Mouse (Mus musculus) MEL (cell line): ENCODE data around the gene Gm17455. TPM values are rescaled to one million over a fixed set of nuclear protein-coding genes. Genes with fewer than 3 reads are reported as not detected.

ENCODE experiments used
- DNase-seq: peaks from one replicate; pipeline ENCODE4 v3.0.0; 2011; ENCODE audit warnings: low read depth, low spot score
- H3K27ac ChIP-seq: 2 replicates; pipeline ENCODE4 v1.5.1; 2012; ENCODE audit warnings: low read depth, mild to moderate bottlenecking, control low read depth, low read length, moderate library complexity; ENCODE audit not compliant: control insufficient read depth
- H3K27me3 ChIP-seq, 2 experiments: fragments of 150-350 bp in 1 of 2; sonication (generic) in 1 of 2; 2 replicates each; pipeline ENCODE4 v1.6.1; 2012; ENCODE audit warnings: low read length in 2 of 2, mild to moderate bottlenecking in 2 of 2, improper control_type of control experiment in 1 of 2, moderate library complexity in 1 of 2; ENCODE audit not compliant: insufficient read depth in 2 of 2, control insufficient read depth in 1 of 2
- H3K36me3 ChIP-seq, 2 experiments: 2 replicates each; pipeline ENCODE4 v1.6.1; 2012 to 2014; ENCODE audit warnings: low read length in 2 of 2, improper control_type of control experiment in 1 of 2, inconsistent platforms in 1 of 2, mild to moderate bottlenecking in 1 of 2; ENCODE audit not compliant: insufficient read depth in 2 of 2, control insufficient read depth in 1 of 2
- H3K4me1 ChIP-seq, 2 experiments: fragments of 150-350 bp in 1 of 2; sonication (generic) in 1 of 2; 2 replicates each; pipeline ENCODE4 v1.6.1; 2012; ENCODE audit warnings: low read length in 2 of 2, improper control_type of control experiment in 1 of 2, mild to moderate bottlenecking in 1 of 2; ENCODE audit not compliant: insufficient read depth in 2 of 2, control insufficient read depth in 1 of 2
- H3K4me3 ChIP-seq, 2 experiments: fragments of 150-350 bp in 1 of 2; sonication (generic) in 1 of 2; 2 replicates each; pipeline ENCODE4 v1.5.1; 2012; ENCODE audit warnings: low read depth in 2 of 2, low read length in 2 of 2, mild to moderate bottlenecking in 2 of 2, moderate library complexity in 2 of 2, control low read depth in 1 of 2, improper control_type of control experiment in 1 of 2; ENCODE audit not compliant: control insufficient read depth in 1 of 2, insufficient read depth in 1 of 2
- H3K79me2 ChIP-seq: 2 replicates; pipeline ENCODE4 v1.6.1; 2012; ENCODE audit warnings: mild to moderate bottlenecking, low read length, moderate library complexity; ENCODE audit not compliant: control insufficient read depth, poor library complexity, insufficient read depth
- H3K9ac ChIP-seq: 2 replicates; pipeline ENCODE4 v1.6.1; 2012; ENCODE audit warnings: low read depth, mild to moderate bottlenecking, control low read depth, low read length, moderate library complexity; ENCODE audit not compliant: control insufficient read depth, poor library complexity, severe bottlenecking
- H3K9me3 ChIP-seq: fragments of 150-350 bp; sonication (generic); replicated peaks from 2 replicates; pipeline ENCODE4 v1.6.1; 2012; ENCODE audit warnings: mild to moderate bottlenecking, low read length, improper control_type of control experiment, moderate library complexity; ENCODE audit not compliant: insufficient read depth
- CHD2 ChIP-seq: IDR thresholded peaks from 2 replicates; pipeline ENCODE4 v1.6.1; 2011; ENCODE audit warnings: low read length, improper control_type of control experiment
- CTCF ChIP-seq, 3 experiments: IDR thresholded peaks in 2 of 3; conservative IDR thresholded peaks in 1 of 3; 2 replicates each; pipeline ENCODE4 v1.5.1; 2011 to 2012; ENCODE audit warnings: low read length in 3 of 3, low read depth in 2 of 3, mild to moderate bottlenecking in 2 of 3, improper control_type of control experiment in 1 of 3, inconsistent platforms in 1 of 3, mixed read lengths in 1 of 3, moderate library complexity in 1 of 3; ENCODE audit not compliant: control insufficient read depth in 1 of 3, insufficient read depth in 1 of 3, poor library complexity in 1 of 3, severe bottlenecking in 1 of 3
- EP300 ChIP-seq, 2 experiments: IDR thresholded peaks; 2 replicates each; pipeline ENCODE4 v1.6.1; 2011; ENCODE audit warnings: improper control_type of control experiment in 2 of 2, low read length in 2 of 2, low read depth in 1 of 2, mild to moderate bottlenecking in 1 of 2
- GABPA ChIP-seq: IDR thresholded peaks from 2 replicates; pipeline ENCODE4 v1.6.1; 2012; ENCODE audit warnings: low read depth, mild to moderate bottlenecking, inconsistent platforms, low read length, improper control_type of control experiment, moderate library complexity
- GATA1 ChIP-seq: IDR thresholded peaks from 2 replicates; pipeline ENCODE4 v1.6.1; 2011; ENCODE audit warnings: low read depth, low read length, improper control_type of control experiment
- HCFC1 ChIP-seq: IDR thresholded peaks from 2 replicates; pipeline ENCODE4 v1.6.1; 2012; ENCODE audit warnings: low read depth, mild to moderate bottlenecking, inconsistent platforms, low read length, improper control_type of control experiment, moderate library complexity
- MAX ChIP-seq: IDR thresholded peaks from 2 replicates; pipeline ENCODE4 v1.6.1; 2011; ENCODE audit warnings: low read length, improper control_type of control experiment
- MEF2A ChIP-seq: IDR thresholded peaks from 2 replicates; pipeline ENCODE4 v1.6.1; 2014; ENCODE audit warnings: low read depth, mild to moderate bottlenecking, inconsistent platforms, low read length, improper control_type of control experiment; ENCODE audit not compliant: poor library complexity, insufficient replicate concordance, severe bottlenecking; ENCODE audit errors: extremely low read depth
- MYC ChIP-seq: IDR thresholded peaks from 2 replicates; pipeline ENCODE4 v1.6.1; 2011; ENCODE audit warnings: low read depth, mild to moderate bottlenecking, low read length, improper control_type of control experiment, moderate library complexity
- NRF1 ChIP-seq: IDR thresholded peaks from 2 replicates; pipeline ENCODE4 v1.6.1; 2014; ENCODE audit warnings: low read depth, mild to moderate bottlenecking, inconsistent platforms, low read length, improper control_type of control experiment, moderate library complexity; ENCODE audit not compliant: poor library complexity, insufficient read depth, severe bottlenecking
- POLR2AphosphoS2 ChIP-seq: IDR thresholded peaks from 2 replicates; pipeline ENCODE4 v1.6.1; 2011; ENCODE audit warnings: low read length, improper control_type of control experiment
- RAD21 ChIP-seq: IDR thresholded peaks from 2 replicates; pipeline ENCODE4 v1.6.1; 2011; ENCODE audit warnings: mild to moderate bottlenecking, low read depth, low read length, improper control_type of control experiment
- TBP ChIP-seq: IDR thresholded peaks from 2 replicates; pipeline ENCODE4 v1.8.0; 2011; ENCODE audit warnings: low read depth, low read length, improper control_type of control experiment
- UBTF ChIP-seq: IDR thresholded peaks from 2 replicates; pipeline ENCODE4 v1.6.1; 2012; ENCODE audit warnings: low read depth, mild to moderate bottlenecking, inconsistent platforms, low read length, improper control_type of control experiment, moderate library complexity, borderline replicate concordance; ENCODE audit not compliant: insufficient read depth
- USF1 ChIP-seq: IDR thresholded peaks from 2 replicates; pipeline ENCODE4 v1.6.1; 2014; ENCODE audit warnings: low read depth, mild to moderate bottlenecking, inconsistent platforms, low read length, improper control_type of control experiment, moderate library complexity
- ZKSCAN1 ChIP-seq: IDR thresholded peaks from 2 replicates; pipeline ENCODE4 v1.6.1; 2012; ENCODE audit warnings: low read depth, mild to moderate bottlenecking, inconsistent platforms, low read length, improper control_type of control experiment, moderate library complexity
- ZMIZ1 ChIP-seq: IDR thresholded peaks from 2 replicates; pipeline ENCODE4 v1.6.1; 2012; ENCODE audit warnings: low read depth, mild to moderate bottlenecking, inconsistent platforms, low read length, improper control_type of control experiment, moderate library complexity
- ZNF384 ChIP-seq: IDR thresholded peaks from 2 replicates; pipeline ENCODE4 v1.6.1; 2012; ENCODE audit warnings: low read depth, mild to moderate bottlenecking, inconsistent platforms, low read length, improper control_type of control experiment
- polyA plus RNA-seq, 2 experiments: library from polyadenylated mRNA; stranded (reverse) in 1 of 2; unstranded in 1 of 2; fragments of >175 nt in 1 of 2; fragments of >200 nt in 1 of 2; gene quantifications; 2 replicates each; pipeline versions ENCODE4 v1.2.1 to v1.2.4; 2012; ENCODE audit warnings: low replicate concordance in 2 of 2, low read depth in 1 of 2; ENCODE audit not compliant: insufficient read length in 2 of 2, insufficient read depth in 1 of 2, missing spikeins in 1 of 2
- total RNA-seq: library from RNA; depleted of rRNA; stranded (reverse); fragments of 300-350 nt; gene quantifications from 2 replicates; pipeline ENCODE4 v1.2.3, GENCODE M21; 2012

Gene Gm17455
- total and polyA plus RNA-seq, 3 experiments, result not detected

- Histone ChIP-seq H3K4me3 (no peak overlapping the region), H3K9me3 (no peaks in the 10 kb centered on the region), H3K36me3 (peaks cover 0 to 20% of the 10 kb centered on the region in 2 experiments; a peak in 2 of 4 replicates), H3K9ac (no peak overlapping the region), H3K27ac (no peak overlapping the region), H3K79me2 (no peaks in the 10 kb centered on the region), H3K4me1 (peaks cover 6 to 23% of the 10 kb centered on the region in 2 experiments), H3K27me3 (no peaks in the 10 kb centered on the region)
- TF ChIP-seq EP300 (IDR thresholded peaks at IDR 0.05; ENCODE audit: low read depth in 1 of 2, low read length in 2 of 2), result no peak
- TF ChIP-seq MEF2A, result no peak
- no peak for TF ChIP-seq MAX
- TF ChIP-seq MYC, result no peak
- no peak for TF ChIP-seq GATA1
- no peak for TF ChIP-seq CHD2
- TF ChIP-seq HCFC1, result no peak
- TF ChIP-seq GABPA, result no peak
- no peak for TF ChIP-seq POLR2AphosphoS2
- TF ChIP-seq ZKSCAN1, result no peak
- no peak for TF ChIP-seq TBP
- TF ChIP-seq UBTF, result no peak
- TF ChIP-seq ZNF384, result no peak
- no peak for TF ChIP-seq ZMIZ1
- TF ChIP-seq NRF1, result no peak
- no peak for TF ChIP-seq RAD21
- no peak for TF ChIP-seq CTCF (IDR thresholded peaks at IDR 0.05 in 2 of 3, conservative IDR thresholded peaks at IDR 0.05 in 1 of 3; ENCODE audit: control insufficient read depth in 1 of 3, insufficient read depth in 1 of 3, low read depth in 2 of 3, low read length in 3 of 3, poor library complexity in 1 of 3, severe bottlenecking in 1 of 3)
- no peak for TF ChIP-seq USF1
- no peak for DNase-seq
Observed at GRCm38 (mm10) chr10:60353241-60354002, 46.1 kb upstream of the Gm17455 start.

DNA sequence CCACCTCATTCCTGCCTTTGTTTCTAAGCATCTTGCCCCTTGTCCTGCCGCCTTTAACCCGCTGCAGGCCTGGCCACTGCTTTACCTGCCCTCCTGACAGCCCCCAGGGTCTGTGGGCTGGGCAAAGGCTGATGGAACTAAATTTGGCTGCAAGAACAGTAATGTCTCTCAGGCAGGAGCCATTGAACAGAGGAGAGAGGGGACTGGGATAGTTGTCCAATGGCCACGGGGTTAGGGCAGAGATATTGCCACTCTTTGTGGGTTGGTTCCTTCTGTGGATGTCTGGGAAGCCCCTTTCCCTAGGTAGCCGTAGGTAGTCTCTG lies 45.6 kb upstream of the Gm17455 start:
- Histone ChIP-seq H3K36me3 (peaks cover 0 to 15% of the 10 kb centered on the region in 2 experiments; a peak in 2 of 4 replicates), H3K27ac (no peak overlapping the region), H3K27me3 (no peaks in the 10 kb centered on the region), H3K4me3 (no peak overlapping the region), H3K9me3 (no peaks in the 10 kb centered on the region), H3K9ac (no peak overlapping the region), H3K79me2 (no peaks in the 10 kb centered on the region), H3K4me1 (peaks cover 3 to 18% of the 10 kb centered on the region in 2 experiments)
- DNase-seq, result no peak
- no peak for TF ChIP-seq NRF1
